Mouse (Mus musculus): ENCODE data around the gene Scnm1.

GRCm38 (mm10) chr3:95124972-95125371 lies 8.8 kb downstream of the Scnm1 start:
- no peak for TF ChIP-seq CTCF (IDR thresholded peaks at IDR 0.05; ENCODE audit: control insufficient read depth, insufficient read depth, low read length)
- TF ChIP-seq POLR2A (IDR thresholded peaks at IDR 0.05; ENCODE audit: borderline replicate concordance, control insufficient read depth, low read depth, low read length): no peak
